Comparison of ENCODE assay signal across 23 mouse cellular contexts in genomic region chr1:29261375-29261774, GRCm38 (mm10).
DNase-seq lines count a peak whose midpoint lies in the region; ATAC-seq and TF ChIP-seq lines count a peak whose summit lies in the region.
"Had no signal": no experiment of that assay in that cellular context is flagged by ENCODE, and none has a peak within 500 bp of the region (broad histone marks: within the 10 kb centered on the region; RNA-seq: fewer than 3 reads in every experiment).

No protein-coding gene starts in this region.

- H3K4me2 ChIP-seq in lung, postnatal 0 days (replicated peaks; ENCODE audit: low read depth, low read length): no peak overlapping the region
- H3K4me2 ChIP-seq: embryonic facial prominence, embryonic 12.5 days; embryonic facial prominence, embryonic 15.5 days; forebrain, embryonic 12.5 days; heart, embryonic 11.5 days; hindbrain, embryonic 14.5 days had no signal

- H3K36me3 ChIP-seq in lung, postnatal 0 days (ENCODE audit: insufficient read depth, low read length): no peaks in the 10 kb centered on the region
- H3K36me3 ChIP-seq: embryonic facial prominence, embryonic 12.5 days; embryonic facial prominence, embryonic 15.5 days; forebrain, embryonic 12.5 days had no signal

- no peaks in the 10 kb centered on the region for H3K27me3 ChIP-seq in lung, postnatal 0 days (replicated peaks; ENCODE audit: insufficient read depth, low read length)
- H3K27me3 ChIP-seq: embryonic facial prominence, embryonic 12.5 days; embryonic facial prominence, embryonic 15.5 days; forebrain, embryonic 12.5 days had no signal

- H3K9ac ChIP-seq in lung, postnatal 0 days (replicated peaks; ENCODE audit: low read depth): no peak overlapping the region
- H3K9ac ChIP-seq: embryonic facial prominence, embryonic 12.5 days; embryonic facial prominence, embryonic 15.5 days; forebrain, embryonic 12.5 days; hindbrain, embryonic 14.5 days had no signal

- no peaks in the 10 kb centered on the region for H3K4me1 ChIP-seq in lung, postnatal 0 days (ENCODE audit: insufficient read depth, low read depth, low read length)
- H3K4me1 ChIP-seq: embryonic facial prominence, embryonic 12.5 days; embryonic facial prominence, embryonic 15.5 days; forebrain, embryonic 12.5 days had no signal

- no peak for TF ChIP-seq CTCF in brain, embryonic 14.5 days (IDR thresholded peaks at IDR 0.05; ENCODE audit: borderline replicate concordance, extremely low read depth, insufficient read depth, insufficient read length)
- TF ChIP-seq CTCF in lung, postnatal 0 days (IDR thresholded peaks at IDR 0.05): no peak

- no peak for DNase-seq in frontal cortex, postnatal 14 days (ENCODE audit: low spot score in 2 of 2)
- peak; percentile 65 for DNase-seq in brain, embryonic 14.5 days (ENCODE audit: low read depth)
- peak; percentile 2 for DNase-seq in retina, embryonic 14.5 days (ENCODE audit: low spot score)
- no peak for DNase-seq in spleen, adult 12 weeks (ENCODE audit: low spot score)
- DNase-seq in lung, postnatal 0 days (ENCODE audit: low spot score): no peak
- DNase-seq: adrenal gland, adult 2 months; adrenal gland, postnatal 14 days; cerebellum, adult 11 months; cerebellum, adult 2 months; cerebellum, adult 9-11 months; cerebellum, postnatal 25 days; gastrocnemius, adult 2 months; gastrocnemius, postnatal 14 days; heart, adult 11 months; heart, postnatal 36 days had no signal

- no peak overlapping the region for H3K4me3 ChIP-seq in lung, postnatal 0 days (ENCODE audit: low read depth, low read length)
- H3K4me3 ChIP-seq: embryonic facial prominence, embryonic 12.5 days; embryonic facial prominence, embryonic 15.5 days; forebrain, embryonic 12.5 days; gastrocnemius, adult 2 months had no signal

- no peak for TF ChIP-seq POLR2A in brain, embryonic 14.5 days (IDR thresholded peaks at IDR 0.05; ENCODE audit: borderline replicate concordance, extremely low read depth, insufficient read depth, insufficient read length, poor library complexity, severe bottlenecking)

- ATAC-seq in frontal cortex, adult (ENCODE audit: low TSS enrichment): peak; percentile 64; the same call in 1 of the 2 replicates
- ATAC-seq in lung, postnatal 0 days: no peak
- ATAC-seq: CD4-positive, CD25-positive, alpha-beta regulatory T cell, adult 4 months; intestine, postnatal 0 days had no signal

- no peak for TF ChIP-seq EP300 in lung, postnatal 0 days (IDR thresholded peaks at IDR 0.05)

- H3K9me3 ChIP-seq in lung, postnatal 0 days (ENCODE audit: low read length): no peaks in the 10 kb centered on the region
- H3K9me3 ChIP-seq: embryonic facial prominence, embryonic 12.5 days; embryonic facial prominence, embryonic 15.5 days; forebrain, embryonic 12.5 days had no signal

- WGBS in lung, postnatal 0 days: 77% methylated on average over 3 of the region's 3 CpGs

- H3K27ac ChIP-seq in lung, postnatal 0 days (ENCODE audit: low read length): no peak overlapping the region
- H3K27ac ChIP-seq: embryonic facial prominence, embryonic 12.5 days; embryonic facial prominence, embryonic 15.5 days; forebrain, embryonic 12.5 days; gastrocnemius, adult 2 months; hindbrain, embryonic 14.5 days had no signal

Comparison
In these comparisons a context has a peak if more than half of its experiments do, and no peak if none do; other contexts are left out.
1. DNase-seq: peak in brain, embryonic 14.5 days (single experiment) and retina, embryonic 14.5 days (single experiment); none in frontal cortex, postnatal 14 days (0 of 2), spleen, adult 12 weeks (single experiment) and lung, postnatal 0 days (single experiment).